Mouse (Mus musculus): ENCODE results near the gene Opa1. TPM values are rescaled to one million over a fixed set of nuclear protein-coding genes. Genes with fewer than 3 reads are reported as not detected.
A peak's percentile ranks its signal among the peaks of the same experiment; 100 is the strongest.

The Opa1 gene
- total and polyA plus RNA-seq, 2 experiments from 2014 or later = 43.9 to 77.4 TPM

DNA sequence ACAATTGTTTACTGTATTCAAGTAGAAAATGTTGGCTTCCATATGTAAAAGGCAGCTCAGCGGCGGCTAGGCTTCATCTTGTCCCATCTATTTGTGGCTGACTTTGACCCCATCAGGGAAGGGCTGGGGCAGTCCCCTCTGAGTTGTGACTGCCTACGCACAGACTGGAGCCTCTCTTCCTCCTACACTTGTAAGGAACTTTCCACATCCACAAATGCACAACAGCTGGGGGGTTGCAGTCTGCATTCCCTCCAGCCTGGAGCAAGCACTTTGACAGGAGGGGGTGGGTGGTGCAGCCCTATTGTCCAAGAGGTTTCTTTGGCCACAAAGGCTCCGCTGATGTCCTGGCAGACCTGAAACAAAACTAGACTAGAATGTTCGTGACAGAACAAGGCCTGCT is 100.5 kb downstream of the Opa1 start:
- WGBS = 65% methylated on average over 5 of the region's 5 CpGs
- no peak for TF ChIP-seq CTCF (IDR thresholded peaks at IDR 0.05)
- no peak overlapping the region for H3K27ac ChIP-seq (ENCODE audit: low read depth, low read length)
- ATAC-seq (ENCODE audit: low FRiP score) = no peak
- H3K36me3 ChIP-seq (ENCODE audit: insufficient read depth, low read length) = no peaks in the 10 kb centered on the region
- no peak overlapping the region for H3K4me2 ChIP-seq (ENCODE audit: low read depth, low read length, poor library complexity, severe bottlenecking)
- H3K9ac ChIP-seq (replicated peaks; ENCODE audit: low read length, poor library complexity, severe bottlenecking) = no peak overlapping the region
- peaks cover 5% of the 10 kb centered on the region; the same call in 1 of the 2 replicates for H3K9me3 ChIP-seq (ENCODE audit: low read length)
- no peak overlapping the region for H3K4me3 ChIP-seq (ENCODE audit: low read depth, low read length)
- peaks cover 10% of the 10 kb centered on the region; the same call in 1 of the 2 replicates for H3K4me1 ChIP-seq (ENCODE audit: insufficient read depth, low read length)
- peaks cover 8% of the 10 kb centered on the region for H3K27me3 ChIP-seq (ENCODE audit: insufficient read depth, low read length)
- no peak for DNase-seq (ENCODE audit: low spot score)

DNA sequence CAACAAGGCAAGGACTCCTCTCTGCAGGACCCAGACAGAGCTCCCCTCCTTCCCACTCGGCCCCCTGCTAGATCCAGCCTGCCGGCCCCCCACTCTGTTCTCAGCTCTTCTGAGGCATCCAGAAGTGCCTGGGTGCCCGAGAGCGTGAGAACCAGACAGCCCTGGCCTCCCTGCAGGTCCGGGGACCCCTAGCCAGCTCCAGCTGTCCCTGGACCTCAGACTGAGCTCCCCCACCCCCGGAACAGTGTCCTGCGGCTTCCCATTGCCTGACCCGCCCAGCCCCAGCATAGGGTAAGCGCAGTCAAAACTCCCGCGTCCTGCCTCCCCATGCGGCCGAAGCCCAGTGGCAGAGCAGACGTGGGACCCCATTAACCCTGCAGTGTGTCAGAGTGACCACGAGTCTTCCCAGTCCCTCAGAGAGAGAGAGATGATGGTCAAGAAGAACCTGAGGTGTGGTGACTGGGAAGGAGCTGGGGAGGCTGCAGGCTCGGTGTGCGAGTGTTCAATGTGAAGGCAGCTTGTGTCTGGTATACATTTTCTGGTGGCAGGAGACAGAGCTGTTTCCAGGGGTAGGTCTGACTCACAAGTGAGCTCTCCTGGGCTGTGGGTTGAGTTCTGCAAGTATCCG is 101.5 kb downstream of the Opa1 start:
- no peak for DNase-seq (ENCODE audit: low spot score)
- H3K4me3 ChIP-seq (ENCODE audit: low read depth, low read length) = no peak overlapping the region
- TF ChIP-seq CTCF (IDR thresholded peaks at IDR 0.05) = no peak
- peaks cover 10% of the 10 kb centered on the region; the same call in 1 of the 2 replicates for H3K4me1 ChIP-seq (ENCODE audit: insufficient read depth, low read length)
- H3K36me3 ChIP-seq (ENCODE audit: insufficient read depth, low read length) = no peaks in the 10 kb centered on the region
- peaks cover 7% of the 10 kb centered on the region; the same call in 1 of the 2 replicates for H3K27me3 ChIP-seq (ENCODE audit: insufficient read depth, low read length)
- no peak overlapping the region for H3K9ac ChIP-seq (replicated peaks; ENCODE audit: low read length, poor library complexity, severe bottlenecking)
- 57% methylated on average over 18 of the region's 18 CpGs for WGBS
- H3K9me3 ChIP-seq (ENCODE audit: low read length) = peaks cover 5% of the 10 kb centered on the region; the same call in 1 of the 2 replicates
- no peak for ATAC-seq (ENCODE audit: low FRiP score)
- no peak overlapping the region for H3K4me2 ChIP-seq (ENCODE audit: low read depth, low read length, poor library complexity, severe bottlenecking)
- no peak overlapping the region for H3K27ac ChIP-seq (ENCODE audit: low read depth, low read length)

DNA sequence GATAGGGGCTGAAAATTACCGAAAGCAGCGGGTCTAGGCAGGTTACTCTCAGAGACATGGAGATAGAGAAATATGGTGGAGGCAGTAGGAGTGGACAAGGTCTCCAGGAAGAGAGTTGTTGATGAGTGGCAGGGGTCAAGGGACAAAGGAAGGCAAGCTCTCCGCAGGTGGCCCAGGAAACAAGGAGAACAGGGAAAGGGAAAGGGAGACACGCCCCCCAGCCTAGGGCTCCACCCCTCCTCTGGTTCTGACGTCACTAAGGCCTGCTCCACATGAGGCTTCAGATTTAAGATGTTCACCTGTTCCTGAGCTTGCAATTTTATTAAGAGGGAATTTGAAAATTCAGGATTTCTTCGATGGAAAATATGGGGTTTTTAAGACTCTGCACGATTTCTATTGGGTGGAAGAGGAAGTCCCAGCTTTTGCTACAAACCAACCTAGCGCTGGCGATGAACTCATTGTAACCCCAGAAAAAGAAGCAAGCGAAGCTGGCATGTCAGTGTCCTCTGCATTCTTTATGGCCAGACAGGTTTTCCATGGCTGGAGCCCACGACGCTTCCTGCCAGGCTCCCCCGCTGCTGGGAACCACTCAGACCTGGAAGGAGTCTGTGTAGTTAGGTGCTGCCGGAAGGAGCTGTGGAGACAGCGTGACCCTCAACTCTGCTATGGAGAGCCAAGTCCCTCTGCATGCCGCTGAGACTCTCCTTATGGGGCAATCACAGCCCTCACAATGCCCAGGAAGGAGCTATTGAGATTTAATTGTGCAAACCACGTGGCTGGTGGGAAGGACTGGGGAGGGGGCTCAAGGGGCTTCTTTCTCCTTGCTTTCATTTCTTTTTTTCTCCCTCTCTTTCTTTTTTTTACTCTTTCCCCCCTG is 103.7 kb downstream of the Opa1 start:
- ATAC-seq (ENCODE audit: low FRiP score) (peak; percentile 56; the same call in 1 of the 2 replicates), DNase-seq (ENCODE audit: low spot score) (no peak)

DNA sequence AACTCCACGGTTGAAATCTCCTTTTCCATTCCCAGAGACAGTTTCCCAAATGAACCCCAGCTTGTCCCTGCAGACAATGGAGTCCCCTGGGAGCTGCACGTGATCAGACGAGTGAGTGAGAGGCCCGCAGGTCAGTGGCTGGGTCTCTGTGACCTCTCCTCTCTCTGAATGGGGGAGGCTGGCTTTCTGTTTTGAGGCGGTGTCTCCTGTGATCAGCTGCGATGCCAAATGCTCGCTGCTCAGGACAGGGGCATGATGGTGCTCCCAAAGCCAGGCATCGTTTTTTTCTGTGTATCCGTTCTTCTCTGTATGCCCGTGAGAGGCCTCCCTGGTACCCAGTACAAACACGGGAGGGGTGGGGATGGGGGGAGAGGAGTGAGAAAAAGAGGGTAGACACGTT is 104.4 kb downstream of the Opa1 start:
- Histone ChIP-seq H3K4me1 (ENCODE audit: insufficient read depth, low read length) (peaks cover 10% of the 10 kb centered on the region; the same call in 1 of the 2 replicates), H3K27ac (ENCODE audit: low read depth, low read length) (no peak overlapping the region), H3K4me3 (ENCODE audit: low read depth, low read length) (no peak overlapping the region), H3K27me3 (ENCODE audit: insufficient read depth, low read length) (peaks cover 7% of the 10 kb centered on the region; the same call in 1 of the 2 replicates), H3K9ac (replicated peaks; ENCODE audit: low read length, poor library complexity, severe bottlenecking) (no peak overlapping the region), H3K9me3 (ENCODE audit: low read length) (no peaks in the 10 kb centered on the region), H3K4me2 (ENCODE audit: low read depth, low read length, poor library complexity, severe bottlenecking) (peak overlapping the region; percentile 35), H3K36me3 (ENCODE audit: insufficient read depth, low read length) (no peaks in the 10 kb centered on the region)
- DNase-seq (ENCODE audit: low spot score) (peak; percentile 54), ATAC-seq (ENCODE audit: low FRiP score) (peak; percentile 57; the same call in 1 of the 2 replicates)
- TF ChIP-seq CTCF (IDR thresholded peaks at IDR 0.05) = no peak
- 8% methylated on average over 12 of the region's 12 CpGs for WGBS

More for the DNA sequence above, 103.7 kb downstream of the Opa1 start:
- Histone ChIP-seq H3K9me3 (ENCODE audit: low read length) (no peaks in the 10 kb centered on the region), H3K4me3 (ENCODE audit: low read depth, low read length) (no peak overlapping the region), H3K27me3 (ENCODE audit: insufficient read depth, low read length) (peaks cover 7% of the 10 kb centered on the region; the same call in 1 of the 2 replicates), H3K4me1 (ENCODE audit: insufficient read depth, low read length) (peaks cover 10% of the 10 kb centered on the region; the same call in 1 of the 2 replicates), H3K27ac (ENCODE audit: low read depth, low read length) (no peak overlapping the region), H3K9ac (replicated peaks; ENCODE audit: low read length, poor library complexity, severe bottlenecking) (no peak overlapping the region), H3K36me3 (ENCODE audit: insufficient read depth, low read length) (no peaks in the 10 kb centered on the region), H3K4me2 (ENCODE audit: low read depth, low read length, poor library complexity, severe bottlenecking) (peak overlapping the region; percentile 35)
- WGBS = 13% methylated on average over 17 of the region's 17 CpGs
- TF ChIP-seq CTCF (IDR thresholded peaks at IDR 0.05) = no peak

DNA sequence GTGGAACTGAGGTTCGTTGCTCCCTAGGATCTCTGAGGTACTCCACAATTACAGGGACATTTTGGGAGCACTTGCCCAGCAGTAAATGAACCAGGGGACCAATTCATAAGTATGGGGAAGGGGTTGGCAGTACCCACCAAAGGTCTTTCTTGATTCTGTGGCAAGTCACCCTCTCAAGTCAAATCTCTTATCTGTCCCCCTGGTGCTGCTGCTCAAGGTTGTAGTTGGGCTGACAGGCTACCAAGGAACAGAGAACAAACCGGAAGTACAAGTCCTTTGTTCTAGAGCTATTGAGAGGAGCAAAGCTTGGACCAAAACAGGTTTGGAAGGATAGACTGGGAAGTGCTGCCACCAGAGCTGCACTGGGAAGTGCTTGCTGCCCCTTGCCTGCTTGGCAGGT is 105.0 kb downstream of the Opa1 start:
- no peaks in the 10 kb centered on the region for H3K36me3 ChIP-seq (ENCODE audit: insufficient read depth, low read length)
- no peak overlapping the region for H3K4me2 ChIP-seq (ENCODE audit: low read depth, low read length, poor library complexity, severe bottlenecking)
- WGBS = 52% methylated on average over 2 of the region's 2 CpGs
- no peak overlapping the region for H3K9ac ChIP-seq (replicated peaks; ENCODE audit: low read length, poor library complexity, severe bottlenecking)
- H3K4me1 ChIP-seq (ENCODE audit: insufficient read depth, low read length) = peaks cover 10% of the 10 kb centered on the region; the same call in 1 of the 2 replicates
- peaks cover 7% of the 10 kb centered on the region; the same call in 1 of the 2 replicates for H3K27me3 ChIP-seq (ENCODE audit: insufficient read depth, low read length)
- DNase-seq (ENCODE audit: low spot score) (no peak), ATAC-seq (ENCODE audit: low FRiP score) (no peak)
- TF ChIP-seq CTCF (IDR thresholded peaks at IDR 0.05) = no peak
- no peaks in the 10 kb centered on the region for H3K9me3 ChIP-seq (ENCODE audit: low read length)
- H3K4me3 ChIP-seq (ENCODE audit: low read depth, low read length) = no peak overlapping the region
- no peak overlapping the region for H3K27ac ChIP-seq (ENCODE audit: low read depth, low read length)
